17 mouse cellular contexts compared by ENCODE assay signal in genomic region chr2:50373006-50373405, GRCm38 (mm10).
DNase-seq lines count a peak whose midpoint lies in the region; ATAC-seq and TF ChIP-seq lines count a peak whose summit lies in the region.
"Had no signal": no experiment of that assay in that cellular context is flagged by ENCODE, and none has a peak within 500 bp of the region (broad histone marks: within the 10 kb centered on the region; RNA-seq: fewer than 3 reads in every experiment).

No protein-coding gene starts in this region.

- 74% methylated on average over 7 of the region's 7 CpGs for WGBS in limb, embryonic 15.5 days
- 71% methylated on average over 7 of the region's 7 CpGs for WGBS in limb, embryonic 10.5 days

- no peak for TF ChIP-seq POLR2A in embryonic fibroblast, embryonic 13.5 days (IDR thresholded peaks at IDR 0.05; ENCODE audit: low read depth, low read length)

- peak; percentile 17 for DNase-seq in embryo, embryonic 10.5 days (ENCODE audit: low spot score)
- DNase-seq in embryo, embryonic 9.5 days (ENCODE audit: extremely low spot score), result no peak
- DNase-seq in limb, embryonic 10.5 days (ENCODE audit: low spot score), result no peak
- DNase-seq in gastrocnemius, postnatal 36 days, result no peak
- no peak for DNase-seq in left cerebral cortex, postnatal 14 days (ENCODE audit: low spot score in 2 of 2)
- DNase-seq: cerebellum, adult 11-12 months; cerebellum, adult 9-10 months; cerebellum, postnatal 25 days had no signal

- H3K4me1 ChIP-seq in limb, embryonic 15.5 days, result peaks cover 14% of the 10 kb centered on the region
- no peaks in the 10 kb centered on the region; the same call in 1 of the 2 replicates for H3K4me1 ChIP-seq in limb, embryonic 10.5 days
- peaks cover 20% of the 10 kb centered on the region for H3K4me1 ChIP-seq in embryonic fibroblast, embryonic 13.5 days (ENCODE audit: control insufficient read depth, insufficient read depth, low read length)

- H3K27ac ChIP-seq in limb, embryonic 15.5 days, result peak overlapping the region; percentile 38
- H3K27ac ChIP-seq in limb, embryonic 10.5 days, result no peak overlapping the region
- H3K27ac ChIP-seq in embryonic fibroblast, embryonic 13.5 days (ENCODE audit: insufficient read depth, low read length), result peak overlapping the region; percentile 94
- H3K27ac ChIP-seq: embryonic facial prominence, embryonic 12.5 days; forebrain, embryonic 10.5 days; heart, embryonic 13.5 days; hindbrain, embryonic 15.5 days had no signal

- H3K9me3 ChIP-seq in limb, embryonic 15.5 days, result no peaks in the 10 kb centered on the region
- no peaks in the 10 kb centered on the region for H3K9me3 ChIP-seq in limb, embryonic 10.5 days (replicated peaks)
- H3K9me3 ChIP-seq: embryonic facial prominence, embryonic 12.5 days; forebrain, embryonic 10.5 days; heart, embryonic 13.5 days; hindbrain, embryonic 15.5 days had no signal

- H3K9ac ChIP-seq in limb, embryonic 15.5 days, result no peak overlapping the region
- H3K9ac ChIP-seq: embryonic facial prominence, embryonic 12.5 days; heart, embryonic 13.5 days; hindbrain, embryonic 15.5 days had no signal

- no peak overlapping the region for H3K4me3 ChIP-seq in limb, embryonic 15.5 days
- no peak overlapping the region for H3K4me3 ChIP-seq in limb, embryonic 10.5 days
- H3K4me3 ChIP-seq in embryonic fibroblast, embryonic 13.5 days (ENCODE audit: insufficient read depth, low read length), result no peak overlapping the region
- H3K4me3 ChIP-seq: embryonic facial prominence, embryonic 12.5 days; forebrain, embryonic 10.5 days; heart, embryonic 13.5 days; hindbrain, embryonic 15.5 days had no signal

- intact Hi-C loops in gastrocnemius, postnatal 36 days (cut with DNase I), result no loop called here
- intact Hi-C loops in left cerebral cortex, postnatal 14 days (cut with DNase I), result no loop called here

- no peak for ATAC-seq in limb, embryonic 15.5 days (ENCODE audit: insufficient number of reproducible peaks, low FRiP score, low TSS enrichment, low read depth)
- ATAC-seq: activated CD4-positive, CD25-positive, alpha-beta regulatory T cell, adult 4 months; forebrain, embryonic 14.5 days; Patski had no signal

- no peak for TF ChIP-seq CTCF in embryonic fibroblast, embryonic 13.5 days (IDR thresholded peaks at IDR 0.05; ENCODE audit: borderline replicate concordance, insufficient read depth, low read length)

- no peaks in the 10 kb centered on the region for H3K27me3 ChIP-seq in limb, embryonic 15.5 days
- H3K27me3 ChIP-seq in limb, embryonic 10.5 days (ENCODE audit: low read depth, poor library complexity, severe bottlenecking), result no peaks in the 10 kb centered on the region
- H3K27me3 ChIP-seq: embryonic facial prominence, embryonic 12.5 days; heart, embryonic 13.5 days; hindbrain, embryonic 15.5 days; Patski had no signal

- H3K4me2 ChIP-seq in limb, embryonic 15.5 days, result no peak overlapping the region
- H3K4me2 ChIP-seq: embryonic facial prominence, embryonic 12.5 days; heart, embryonic 13.5 days; hindbrain, embryonic 15.5 days had no signal

- no peaks in the 10 kb centered on the region for H3K36me3 ChIP-seq in limb, embryonic 15.5 days
- no peaks in the 10 kb centered on the region for H3K36me3 ChIP-seq in limb, embryonic 10.5 days
- H3K36me3 ChIP-seq: embryonic facial prominence, embryonic 12.5 days; forebrain, embryonic 10.5 days; heart, embryonic 13.5 days; hindbrain, embryonic 15.5 days had no signal
